Mouse (Mus musculus) C2C12 (cell line): ENCODE data around the gene Zfp217.

Experiments used
- CTCF ChIP-seq: IDR thresholded peaks from one replicate; pipeline ENCODE4 v1.5.1; 2011; ENCODE audit not compliant: control insufficient read depth, insufficient read depth, insufficient read length
- USF1 ChIP-seq: IDR thresholded peaks from one replicate; pipeline ENCODE4 v1.6.1; 2011; ENCODE audit warnings: low read depth, mild to moderate bottlenecking, control low read depth, moderate library complexity

DNA sequence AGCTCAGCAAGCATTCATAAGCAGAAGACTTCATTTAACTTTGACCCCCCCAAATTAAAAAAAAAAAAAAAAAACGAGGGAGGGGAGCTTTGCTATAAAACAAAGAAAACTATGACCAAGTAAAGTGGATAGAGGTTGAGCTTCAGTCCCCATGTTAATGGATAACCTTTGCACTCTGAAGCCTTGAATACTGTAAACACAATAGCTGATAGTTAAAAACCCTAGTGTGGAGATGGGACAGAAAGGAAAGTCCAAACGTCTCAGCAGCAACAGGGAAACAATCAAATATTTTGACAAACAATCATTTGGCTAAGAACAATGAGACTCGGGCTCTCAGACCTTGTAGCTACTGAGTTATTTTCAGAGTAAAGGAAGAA, 15.2 kb downstream of the Zfp217 start:
- TF ChIP-seq CTCF = no peak
- no peak for TF ChIP-seq USF1
